Mouse (Mus musculus) heart, postnatal 36 days (tissue): ENCODE data around the gene Timp3. TPM values are rescaled to one million over a fixed set of nuclear protein-coding genes. Genes with fewer than 3 reads are reported as not detected.

Source experiments
- DNase-seq, 2 experiments: peaks; one replicate each; pipeline ENCODE4 v3.0.0; 2021 to 2022
- intact Hi-C: fragments of 180-260 bp; cut with DNase I; formaldehyde crosslinking; loops from one replicate; pipeline ENCODE4 v1.15.1; 2025
- total RNA-seq, 2 experiments: library from RNA; stranded (reverse); gene quantifications; 2 replicates each; pipeline ENCODE4 v1.2.3; 2021

Timp3 gene
- total RNA-seq = 100 to 1,000 TPM; 165 to 209 TPM

DNA sequence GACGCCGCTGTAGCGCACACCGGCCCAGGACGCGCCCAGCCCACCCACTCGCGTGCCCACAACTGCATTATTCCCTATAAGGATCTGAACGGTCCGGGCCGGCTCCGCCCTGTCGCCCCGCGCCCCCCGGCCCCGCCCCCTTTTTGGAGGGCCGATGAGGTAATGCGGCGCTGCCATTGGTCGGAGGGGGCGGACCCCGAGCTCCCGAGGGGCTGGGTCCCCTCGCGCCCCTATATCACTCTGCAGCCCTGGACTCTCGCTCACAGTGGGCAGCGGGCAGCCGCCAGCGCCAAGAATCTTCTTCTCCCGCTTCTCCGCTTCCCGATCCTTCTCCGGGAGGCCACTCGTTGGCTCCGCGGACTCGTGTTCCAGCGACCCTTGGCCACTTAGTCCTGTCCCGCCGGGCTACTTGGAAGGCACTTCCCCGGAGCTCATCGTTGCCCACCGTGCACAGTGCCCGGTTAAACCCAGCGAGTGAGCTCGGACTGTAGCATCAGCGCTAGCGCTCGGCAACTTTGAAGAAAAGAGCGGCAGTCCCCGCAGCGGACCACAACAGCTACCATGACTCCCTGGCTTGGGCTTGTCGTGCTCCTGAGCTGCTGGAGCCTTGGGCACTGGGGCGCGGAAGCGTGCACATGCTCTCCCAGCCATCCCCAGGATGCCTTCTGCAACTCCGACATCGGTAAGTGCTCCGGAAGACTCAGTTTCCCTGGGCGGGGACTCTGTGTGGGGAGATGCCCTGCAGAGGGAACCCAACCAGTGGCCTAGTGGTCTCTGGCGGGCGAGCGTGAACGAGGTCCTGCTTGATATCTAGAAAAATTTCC, at the start of gene Timp3:
Gene Timp3 (plus strand): TSS at position 80 of the 824 bp plus-strand sequence.
- intact Hi-C loops = loop anchor here (1.0 to 2.0 kb wide), 2 partner anchors 40 to 278 kb away; no protein-coding TSS in a partner anchor
- DNase-seq = peak; percentile 86 to 89

DNA sequence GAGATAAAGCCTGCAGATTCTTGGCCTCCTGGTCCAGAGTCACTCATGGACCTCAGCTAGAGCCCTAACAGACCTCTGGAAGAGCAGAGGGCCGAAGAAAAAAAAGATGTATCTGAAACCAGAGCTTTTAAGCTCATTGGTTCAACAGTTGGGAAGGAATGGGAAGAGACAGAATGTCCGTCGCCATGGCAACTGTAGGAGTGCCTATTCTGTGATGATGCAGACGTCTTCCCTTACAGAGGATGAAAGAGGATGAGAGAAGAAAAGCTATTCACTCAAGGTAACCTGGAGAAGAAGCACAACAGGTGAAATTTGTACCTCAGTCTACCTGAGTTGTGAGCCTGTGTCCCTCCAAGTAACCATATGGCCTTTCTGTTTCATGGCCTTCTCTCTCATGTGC, 44.0 kb upstream of the Timp3 start:
- DNase-seq = no peak
- intact Hi-C loops = no loop called here

DNA sequence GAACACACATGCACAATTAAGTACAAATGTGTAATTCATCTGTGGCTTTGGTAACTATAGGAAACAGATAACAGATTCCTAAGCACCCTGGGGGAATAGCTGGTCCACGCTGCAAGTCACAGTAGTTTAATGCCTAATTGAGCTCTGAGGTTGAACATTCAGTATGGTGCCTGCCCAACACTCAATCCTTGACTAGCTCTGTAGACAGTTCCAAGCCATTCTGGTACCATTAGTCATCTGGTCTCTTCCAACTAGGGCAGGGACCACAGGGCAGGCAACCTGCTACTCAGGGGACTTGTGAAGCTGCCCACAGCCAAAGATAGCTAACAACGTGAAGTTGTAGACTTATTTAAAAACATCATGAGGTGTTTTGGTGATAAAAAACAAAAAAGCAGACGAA, 43.1 kb upstream of the Timp3 start:
- no peak for DNase-seq

DNA sequence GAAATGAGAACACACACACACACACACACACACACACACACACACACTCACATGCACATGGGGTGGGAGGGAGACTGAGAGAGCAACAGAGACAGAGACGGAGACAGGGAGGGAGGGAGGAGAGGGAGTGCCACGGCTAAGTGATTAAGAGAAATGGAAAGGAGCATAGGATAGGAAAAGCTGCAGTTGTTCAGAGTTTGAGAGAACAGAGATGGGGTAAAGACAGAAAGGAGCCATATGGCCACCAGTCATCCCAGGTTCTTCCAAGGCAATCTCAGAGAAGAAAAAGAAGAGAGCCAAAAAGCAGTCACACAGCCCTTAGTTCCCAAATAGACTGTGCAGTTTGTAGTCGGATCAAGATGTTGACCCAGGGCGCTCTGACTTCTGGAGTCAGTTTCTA, 42.1 kb upstream of the Timp3 start:
- intact Hi-C loops = no loop called here
- DNase-seq = no peak

More for the DNA sequence above, 43.1 kb upstream of the Timp3 start:
- intact Hi-C loops = no loop called here

DNA sequence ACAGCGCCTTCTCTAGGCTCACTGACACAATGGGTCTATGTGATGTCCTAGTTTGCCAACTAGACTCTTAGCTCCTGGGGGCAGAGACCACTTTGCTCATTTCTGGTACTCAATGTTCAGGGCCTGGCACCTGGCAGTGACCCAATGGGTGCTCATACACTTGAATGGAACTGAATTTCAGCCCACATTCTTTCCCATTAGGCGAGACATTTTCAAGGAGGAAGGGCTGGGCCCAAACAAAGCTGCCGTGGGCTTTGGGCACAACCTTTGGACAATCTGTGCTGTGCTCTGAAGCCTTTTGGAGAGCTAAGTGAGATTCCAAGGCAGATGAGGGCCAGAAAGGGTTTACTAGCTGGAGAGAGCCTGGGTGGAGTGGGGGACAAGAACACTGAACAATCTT, 41.2 kb upstream of the Timp3 start:
- DNase-seq = no peak
- intact Hi-C loops = no loop called here

DNA sequence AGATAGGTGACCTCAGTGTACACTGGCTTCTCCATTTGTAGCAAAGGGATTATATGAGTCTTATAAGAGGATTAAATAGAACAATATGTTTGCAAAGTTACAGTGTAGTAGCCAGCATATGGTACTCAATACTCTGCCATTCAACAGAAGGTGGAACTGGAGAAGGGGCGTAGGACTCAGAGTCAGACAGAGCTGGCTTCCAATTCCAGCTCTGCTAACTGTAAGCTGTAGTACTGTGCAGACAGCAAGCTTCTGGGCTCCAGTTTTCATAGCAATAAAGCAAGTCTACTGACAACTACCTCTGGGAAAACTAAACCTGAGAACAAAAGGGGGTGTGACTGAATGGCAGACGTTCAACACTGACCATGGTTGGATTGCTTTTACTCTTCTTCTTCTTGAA, 38.4 kb upstream of the Timp3 start:
- intact Hi-C loops = no loop called here
- DNase-seq = no peak

DNA sequence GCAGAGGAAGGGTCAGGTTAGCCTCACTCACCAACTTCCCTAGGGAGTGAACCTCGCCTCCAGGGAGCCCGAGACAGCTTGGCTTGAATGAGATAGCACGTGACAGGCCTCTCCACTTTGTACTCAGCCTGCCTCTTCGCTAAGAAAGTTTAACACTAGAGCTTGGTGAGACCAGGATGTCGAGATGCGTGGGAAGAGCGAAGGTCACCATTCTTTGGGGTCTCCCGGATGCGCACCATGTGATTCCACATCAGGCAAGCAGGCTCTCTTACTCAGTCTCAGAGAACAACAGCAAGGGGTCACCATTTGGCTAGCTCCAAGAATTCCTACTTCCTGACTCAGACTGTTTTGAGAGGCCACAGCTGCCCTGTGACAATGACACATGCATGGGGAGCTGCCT, 35.6 kb upstream of the Timp3 start:
- intact Hi-C loops = no loop called here
- DNase-seq = peak; percentile 22 to 29

DNA sequence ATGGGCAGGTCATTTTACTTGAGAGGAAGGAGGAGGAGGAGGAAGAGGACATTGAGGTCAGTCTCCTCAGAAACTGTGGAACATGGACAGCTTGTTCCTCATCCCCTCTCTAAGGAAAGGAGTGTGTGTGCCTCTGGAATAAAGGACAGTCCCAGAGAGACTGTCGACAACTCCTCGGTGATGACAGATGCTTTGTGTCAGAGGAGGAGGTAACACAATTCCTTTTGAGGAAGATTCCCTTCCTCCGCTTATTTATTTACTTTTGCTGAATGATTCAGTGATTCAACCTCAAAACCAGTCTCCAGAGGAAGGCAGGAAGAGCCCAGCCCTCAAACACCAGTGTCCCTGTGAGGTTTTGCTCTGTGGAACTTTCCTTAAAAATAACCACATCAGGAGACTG, 29.9 kb upstream of the Timp3 start:
- intact Hi-C loops = loop anchor here (5.0 kb wide), 2 partner anchors 88 to 133 kb away; no protein-coding TSS in a partner anchor
- no peak for DNase-seq

DNA sequence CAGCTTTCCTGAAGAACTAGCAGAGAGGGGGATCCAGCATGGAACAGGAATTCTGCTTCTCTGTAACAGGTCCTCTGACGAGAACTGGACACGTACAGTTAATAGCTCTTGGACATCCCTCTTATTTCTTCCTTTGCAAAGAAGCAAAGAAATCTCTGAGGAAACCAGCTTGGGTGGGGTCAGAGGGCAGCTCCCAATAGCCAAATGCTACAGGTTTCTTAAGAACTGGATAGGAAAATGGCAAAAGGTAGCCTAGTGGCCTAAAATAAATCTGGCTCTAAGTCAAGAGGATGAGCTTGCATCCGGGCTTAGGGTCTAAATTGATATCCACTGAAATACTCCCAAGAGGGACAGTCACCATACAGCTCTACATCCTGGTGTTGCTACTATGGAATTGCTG, 27.3 kb upstream of the Timp3 start:
- no peak for DNase-seq
- intact Hi-C loops = loop anchor here (5.0 kb wide), 2 partner anchors 91 to 136 kb away; no protein-coding TSS in a partner anchor

DNA sequence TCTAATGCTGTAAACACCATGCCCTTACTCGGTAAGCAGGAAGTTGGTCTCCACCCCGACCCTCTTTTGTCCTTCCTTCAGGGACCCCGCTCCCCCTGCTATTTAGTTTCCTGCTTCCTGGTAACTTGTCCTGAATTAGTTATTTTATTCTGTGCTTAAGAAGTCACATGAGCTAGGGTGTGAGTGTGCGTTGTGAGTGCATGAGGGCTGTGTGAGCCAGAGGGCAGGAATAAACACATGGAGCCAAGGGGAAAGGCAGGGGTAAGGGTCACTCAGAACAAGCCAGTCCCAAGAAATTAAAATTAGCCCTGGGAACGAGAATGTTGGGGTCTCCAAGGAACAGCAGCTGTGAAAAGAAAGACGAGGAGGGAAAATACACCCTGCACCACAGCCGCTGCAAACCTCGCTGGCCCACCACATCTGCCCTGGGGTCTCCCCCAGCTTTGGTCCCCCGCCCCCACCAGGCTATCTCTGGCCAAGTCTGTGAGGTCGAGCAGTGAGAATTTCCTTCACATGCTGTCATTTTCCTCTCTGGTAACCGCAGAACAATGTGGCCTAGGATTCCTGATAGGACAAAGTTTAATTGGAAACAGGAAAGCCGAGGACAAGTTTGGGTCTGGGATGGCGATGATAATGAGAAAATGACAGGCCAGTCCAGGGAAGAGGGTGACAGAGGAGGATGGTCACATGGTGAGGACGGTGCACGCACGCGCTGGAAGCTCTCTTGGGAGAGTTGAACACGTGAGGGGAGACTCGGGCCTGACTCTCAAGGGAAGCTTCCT, 26.6 kb upstream of the Timp3 start:
- peak; percentile 76 to 77 for DNase-seq
- intact Hi-C loops = loop anchor here (2.0 to 5.0 kb wide), 3 partner anchors 23 to 136 kb away; no protein-coding TSS in a partner anchor

DNA sequence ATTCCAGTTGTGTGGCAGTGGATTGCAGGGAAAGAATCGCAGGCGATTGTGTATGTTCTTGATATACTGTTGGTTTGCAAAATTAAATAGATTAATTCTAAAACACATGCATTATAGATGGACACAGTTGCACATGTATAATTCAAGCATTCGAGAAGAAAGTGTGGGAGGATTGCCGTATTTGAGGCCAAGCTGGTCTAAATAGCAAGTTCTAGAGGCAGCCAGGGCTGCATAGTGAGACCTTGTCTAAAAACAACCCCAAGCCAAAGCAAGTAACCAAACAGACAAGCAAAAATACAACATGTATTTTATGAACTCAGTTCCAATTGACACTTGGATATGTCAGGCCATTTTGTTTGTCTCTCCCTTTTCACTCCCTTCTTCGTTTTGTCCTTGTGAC, 24.6 kb upstream of the Timp3 start:
- DNase-seq = no peak
- intact Hi-C loops = loop anchor here (2.0 kb wide), 1 partner anchor 21 kb away; no protein-coding TSS in a partner anchor

DNA sequence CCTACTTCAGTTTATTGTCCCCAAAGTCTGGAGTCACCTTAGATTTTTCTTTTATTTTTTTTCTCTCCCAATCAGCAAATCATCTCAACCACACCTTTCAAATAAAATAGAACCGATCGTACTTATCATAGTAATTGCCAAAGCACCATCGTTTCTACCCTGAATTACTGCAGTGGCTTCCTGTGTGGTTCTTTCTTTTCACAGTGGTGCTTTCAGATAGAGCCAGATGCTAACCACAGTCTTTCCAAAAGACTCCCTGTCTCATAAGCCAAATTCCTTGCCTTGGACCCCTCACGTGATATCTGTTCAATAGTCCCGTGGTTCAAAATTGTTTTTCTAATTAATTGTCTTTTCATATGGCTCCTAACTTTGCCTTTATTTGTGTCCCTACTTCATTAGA, 22.8 kb upstream of the Timp3 start:
- intact Hi-C loops = no loop called here
- DNase-seq = no peak

DNA sequence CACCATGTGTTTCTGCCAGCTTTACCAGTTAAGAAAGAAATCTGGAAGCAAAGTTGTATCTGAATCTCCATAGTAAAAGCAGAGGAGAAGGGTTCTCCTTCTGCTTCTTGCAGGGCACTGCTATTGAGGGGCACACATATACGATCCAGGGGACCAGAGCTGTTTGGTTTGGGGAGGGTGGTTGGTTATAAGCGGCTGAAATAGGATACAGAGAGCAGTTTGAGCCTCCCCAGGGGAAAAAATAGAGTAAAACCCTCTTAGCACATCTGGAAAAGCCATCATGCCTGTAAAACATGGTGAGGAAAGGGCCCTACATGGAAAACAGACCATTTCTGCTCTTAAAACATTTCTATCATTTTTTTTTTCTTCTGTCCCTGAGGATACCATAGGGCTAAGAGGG, 21.7 kb upstream of the Timp3 start:
- intact Hi-C loops = no loop called here
- DNase-seq = no peak

DNA sequence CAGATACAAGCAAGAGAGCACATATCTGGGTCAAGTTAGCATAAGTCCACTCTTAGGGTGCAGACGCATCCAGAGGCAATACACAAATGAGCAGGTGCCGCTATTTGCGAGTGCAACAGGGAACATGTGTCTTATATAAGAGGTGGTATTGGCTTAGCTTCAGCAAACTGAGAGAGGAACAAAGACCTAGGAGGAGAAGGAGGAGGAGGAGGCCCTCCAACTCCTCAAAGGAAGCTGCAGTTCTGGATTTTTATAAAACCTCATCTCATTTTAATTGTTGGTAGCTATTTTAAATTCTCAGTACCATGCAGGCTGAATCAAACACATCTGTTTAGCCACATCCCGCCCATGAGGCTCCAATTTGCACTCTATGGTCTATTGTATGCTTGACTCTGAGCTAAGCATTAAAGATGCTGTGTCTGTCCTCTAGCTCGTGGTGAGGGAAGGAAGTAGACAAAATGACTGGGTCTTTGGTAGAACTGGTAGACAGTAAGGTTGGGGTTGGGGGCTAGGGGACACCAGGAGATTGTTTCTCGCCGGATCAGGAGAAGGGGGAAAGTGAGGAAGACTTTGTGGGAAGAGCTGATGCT, 20.5 kb upstream of the Timp3 start:
- no peak for DNase-seq
- intact Hi-C loops = no loop called here

DNA sequence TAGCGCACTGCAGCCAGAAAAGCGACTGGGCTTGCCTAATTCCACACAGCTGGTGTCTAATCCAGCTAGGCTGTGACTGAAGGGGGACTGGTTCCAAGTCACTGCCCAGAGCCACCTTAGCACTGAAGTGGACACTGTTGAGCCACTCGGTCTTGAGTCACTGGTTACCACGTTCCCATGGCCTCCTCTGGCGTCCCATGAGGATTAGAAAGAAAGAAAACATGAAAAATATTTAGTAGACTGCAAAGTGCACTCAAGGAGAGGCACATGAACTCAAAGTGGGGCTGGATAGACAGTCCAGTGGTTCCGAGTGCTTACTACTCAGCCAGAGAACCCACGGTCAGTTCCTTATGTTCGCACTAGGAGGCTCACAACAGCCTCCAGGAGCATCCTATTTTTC, 18.9 kb upstream of the Timp3 start:
- DNase-seq = no peak

DNA sequence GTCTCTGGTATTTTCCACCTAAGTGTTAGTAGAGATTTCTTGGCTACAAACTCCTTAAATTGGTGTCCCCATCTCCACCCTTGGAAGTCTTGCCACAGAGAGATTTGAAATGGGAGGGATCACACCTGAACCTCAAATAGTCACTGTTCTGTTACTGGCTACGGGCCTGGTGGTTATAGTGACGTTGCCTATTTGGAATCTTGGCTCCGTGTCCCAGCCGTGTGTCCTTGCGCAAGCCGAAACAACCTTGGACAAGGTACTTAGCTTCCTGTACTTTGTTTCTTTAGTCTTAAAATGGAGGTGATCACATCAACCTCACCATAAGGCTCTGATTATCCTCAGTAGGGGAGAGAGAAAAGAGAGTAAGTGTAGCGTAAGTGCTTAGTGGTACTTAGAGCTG, 13.7 kb upstream of the Timp3 start:
- intact Hi-C loops = no loop called here
- no peak for DNase-seq

More for the DNA sequence above, 18.9 kb upstream of the Timp3 start:
- intact Hi-C loops = no loop called here

DNA sequence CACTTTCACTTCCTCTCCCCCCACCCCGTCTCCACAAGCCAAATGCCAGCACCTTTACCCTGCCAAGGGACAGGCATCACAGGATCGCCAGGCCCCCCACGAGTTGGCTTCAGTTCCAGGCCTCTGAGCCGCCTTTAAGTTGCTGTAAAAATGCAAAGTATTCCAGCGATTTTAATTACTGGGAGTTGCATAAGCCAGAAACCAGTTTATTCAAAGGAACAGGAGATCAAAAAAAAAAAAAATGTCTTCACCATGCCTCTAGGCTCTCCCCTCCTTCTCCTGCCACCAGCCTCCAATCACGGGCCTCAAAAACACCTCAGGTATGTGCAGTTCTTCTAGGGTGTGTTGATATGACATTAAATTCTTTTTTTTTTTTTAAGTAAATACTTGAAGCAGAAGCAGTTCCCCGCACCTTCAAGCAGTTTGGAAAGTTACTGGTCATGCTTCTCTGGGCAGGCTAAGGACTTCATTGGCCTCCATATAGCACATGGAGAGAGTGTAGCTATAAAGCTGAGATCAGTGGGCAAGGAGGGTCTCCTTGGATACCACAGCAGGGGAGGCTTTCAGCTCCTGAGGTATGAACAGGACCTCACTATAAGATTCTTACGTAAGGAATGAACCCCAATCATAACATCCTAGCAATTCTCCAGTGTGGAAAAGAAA, 9.9 kb upstream of the Timp3 start:
- DNase-seq = no peak
- intact Hi-C loops = no loop called here

DNA sequence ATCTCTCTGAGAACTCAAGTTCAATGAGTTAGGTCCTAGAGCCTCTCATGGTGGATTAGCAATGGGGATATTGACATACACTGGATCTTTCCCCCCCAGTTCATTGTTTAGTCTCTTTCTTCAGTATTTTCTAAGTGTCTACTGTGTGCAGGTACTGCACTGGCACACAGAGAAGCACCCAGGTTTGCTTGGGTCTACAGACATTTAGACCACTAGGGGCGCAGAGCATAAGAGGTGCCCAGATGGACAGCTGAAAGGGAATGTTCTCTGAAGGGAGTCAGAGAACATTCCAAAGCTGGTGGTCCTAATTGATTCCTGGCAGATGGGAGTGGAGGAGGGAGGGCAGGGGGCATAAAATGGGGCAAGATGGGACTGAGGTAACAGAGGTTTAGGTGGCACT, 6.3 kb upstream of the Timp3 start:
- intact Hi-C loops = no loop called here

DNA sequence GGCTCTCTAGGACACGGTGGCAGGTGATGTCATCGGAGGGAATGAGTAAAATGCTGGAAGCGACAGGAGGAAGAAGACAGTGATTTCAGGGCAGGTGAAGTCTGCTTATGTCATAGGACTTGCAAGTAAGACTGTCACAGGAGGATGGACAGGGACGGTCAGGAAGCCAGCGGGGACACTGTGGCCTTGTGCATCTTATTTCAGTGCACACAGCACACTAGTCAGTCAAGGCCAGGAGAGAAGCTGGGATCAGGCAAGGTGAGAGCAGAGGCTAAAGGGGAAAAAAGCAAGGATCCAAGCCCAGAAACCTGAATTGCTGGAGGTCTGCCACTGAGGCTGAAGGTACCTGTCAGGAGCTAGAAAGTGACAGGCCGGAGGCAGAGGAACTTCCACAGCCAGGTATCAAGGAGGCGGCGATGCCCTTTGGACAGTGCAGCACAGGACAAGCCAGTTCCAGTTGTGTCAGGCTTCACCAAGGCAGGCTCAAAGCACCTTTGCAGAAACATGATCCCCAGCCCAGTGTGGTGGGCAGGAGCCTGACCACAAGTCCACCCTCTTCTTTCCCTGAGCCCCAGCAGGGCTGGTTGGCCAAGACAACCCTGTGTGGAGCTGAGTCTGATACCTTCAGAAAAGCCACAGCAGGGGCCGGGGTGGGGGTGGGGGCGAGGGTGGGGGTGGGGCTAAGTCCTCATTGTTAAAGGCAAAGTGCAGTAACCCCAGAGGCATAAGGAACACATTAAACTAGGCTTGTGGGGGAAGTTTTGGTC, 5.4 kb upstream of the Timp3 start:
- intact Hi-C loops = loop anchor here (5.0 kb wide), 2 partner anchors 92 to 327 kb away; no protein-coding TSS in a partner anchor
- DNase-seq = no peak

More for the DNA sequence above, 6.3 kb upstream of the Timp3 start:
- DNase-seq = no peak
